Mouse (Mus musculus) testis, adult 2 months (tissue): ENCODE data around the gene Olfr224.
"Not testable (repeated sequence)": the region's sequence is repeated elsewhere in the genome, so short reads cannot be mapped to it uniquely, and the experiment has no call there.

Experiments used
- CTCF ChIP-seq: fragments of 200-500 bp; IDR thresholded peaks from 2 replicates; pipeline ENCODE4 v1.5.1; 2012; ENCODE audit warnings: low read depth, mild to moderate bottlenecking, inconsistent platforms, low read length, moderate library complexity; ENCODE audit not compliant: control insufficient read depth, insufficient read depth, insufficient replicate concordance
- POLR2A ChIP-seq: fragments of 200-500 bp; IDR thresholded peaks from 2 replicates; pipeline ENCODE4 v1.6.1; 2012; ENCODE audit warnings: low read depth, mild to moderate bottlenecking, inconsistent platforms, low read length, moderate library complexity; ENCODE audit not compliant: control insufficient read depth

DNA sequence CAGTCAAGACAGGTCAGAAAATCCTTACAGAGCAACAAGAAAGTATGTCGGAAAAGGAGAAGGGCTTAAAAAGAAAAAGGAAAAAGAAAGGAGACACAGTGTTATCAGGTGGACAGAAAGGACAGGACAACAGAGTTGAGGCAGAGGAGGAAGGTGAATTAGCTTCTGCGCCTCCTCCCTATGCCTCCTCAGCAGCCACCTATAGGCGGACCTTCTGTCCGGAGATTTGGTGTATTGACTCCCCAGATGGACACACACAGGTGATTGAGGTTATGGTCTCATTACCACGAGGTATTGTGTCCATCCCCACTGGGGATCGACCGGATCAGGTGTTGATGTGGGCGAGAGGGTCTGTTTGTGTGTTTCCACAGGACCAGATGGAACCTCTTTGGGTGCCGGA is 50.6 kb downstream of the Olfr224 start:
- TF ChIP-seq CTCF, POLR2A: not testable (repeated sequence)
